Mouse (Mus musculus) MEL (cell line): Measurements from ENCODE around the gene Depp1. TPM values are rescaled to one million over a fixed set of nuclear protein-coding genes. Genes with fewer than 3 reads are reported as not detected.

Experiments
- DNase-seq: peaks from one replicate; pipeline ENCODE4 v3.0.0; 2011; ENCODE audit warnings: low read depth, low spot score
- H3K27ac ChIP-seq: 2 replicates; pipeline ENCODE4 v1.5.1; 2012; ENCODE audit warnings: low read depth, mild to moderate bottlenecking, control low read depth, low read length, moderate library complexity; ENCODE audit not compliant: control insufficient read depth
- H3K27me3 ChIP-seq, 2 experiments: fragments of 150-350 bp in 1 of 2; sonication (generic) in 1 of 2; 2 replicates each; pipeline ENCODE4 v1.6.1; 2012; ENCODE audit warnings: low read length in 2 of 2, mild to moderate bottlenecking in 2 of 2, improper control_type of control experiment in 1 of 2, moderate library complexity in 1 of 2; ENCODE audit not compliant: insufficient read depth in 2 of 2, control insufficient read depth in 1 of 2
- H3K36me3 ChIP-seq, 2 experiments: 2 replicates each; pipeline ENCODE4 v1.6.1; 2012 to 2014; ENCODE audit warnings: low read length in 2 of 2, improper control_type of control experiment in 1 of 2, inconsistent platforms in 1 of 2, mild to moderate bottlenecking in 1 of 2; ENCODE audit not compliant: insufficient read depth in 2 of 2, control insufficient read depth in 1 of 2
- H3K4me1 ChIP-seq, 2 experiments: fragments of 150-350 bp in 1 of 2; sonication (generic) in 1 of 2; 2 replicates each; pipeline ENCODE4 v1.6.1; 2012; ENCODE audit warnings: low read length in 2 of 2, improper control_type of control experiment in 1 of 2, mild to moderate bottlenecking in 1 of 2; ENCODE audit not compliant: insufficient read depth in 2 of 2, control insufficient read depth in 1 of 2
- H3K4me3 ChIP-seq, 2 experiments: fragments of 150-350 bp in 1 of 2; sonication (generic) in 1 of 2; 2 replicates each; pipeline ENCODE4 v1.5.1; 2012; ENCODE audit warnings: low read depth in 2 of 2, low read length in 2 of 2, mild to moderate bottlenecking in 2 of 2, moderate library complexity in 2 of 2, control low read depth in 1 of 2, improper control_type of control experiment in 1 of 2; ENCODE audit not compliant: control insufficient read depth in 1 of 2, insufficient read depth in 1 of 2
- H3K79me2 ChIP-seq: 2 replicates; pipeline ENCODE4 v1.6.1; 2012; ENCODE audit warnings: mild to moderate bottlenecking, low read length, moderate library complexity; ENCODE audit not compliant: control insufficient read depth, poor library complexity, insufficient read depth
- H3K9ac ChIP-seq: 2 replicates; pipeline ENCODE4 v1.6.1; 2012; ENCODE audit warnings: low read depth, mild to moderate bottlenecking, control low read depth, low read length, moderate library complexity; ENCODE audit not compliant: control insufficient read depth, poor library complexity, severe bottlenecking
- H3K9me3 ChIP-seq: fragments of 150-350 bp; sonication (generic); replicated peaks from 2 replicates; pipeline ENCODE4 v1.6.1; 2012; ENCODE audit warnings: mild to moderate bottlenecking, low read length, improper control_type of control experiment, moderate library complexity; ENCODE audit not compliant: insufficient read depth
- BHLHE40 ChIP-seq: IDR thresholded peaks from 2 replicates; pipeline ENCODE4 v1.6.1; 2012; ENCODE audit warnings: low read depth, mild to moderate bottlenecking, inconsistent platforms, low read length, improper control_type of control experiment, borderline replicate concordance
- GABPA ChIP-seq: IDR thresholded peaks from 2 replicates; pipeline ENCODE4 v1.6.1; 2012; ENCODE audit warnings: low read depth, mild to moderate bottlenecking, inconsistent platforms, low read length, improper control_type of control experiment, moderate library complexity
- HCFC1 ChIP-seq: IDR thresholded peaks from 2 replicates; pipeline ENCODE4 v1.6.1; 2012; ENCODE audit warnings: low read depth, mild to moderate bottlenecking, inconsistent platforms, low read length, improper control_type of control experiment, moderate library complexity
- JUND ChIP-seq: IDR thresholded peaks from 2 replicates; pipeline ENCODE4 v1.6.1; 2011; ENCODE audit warnings: low read depth, mild to moderate bottlenecking, improper control_type of control experiment, low read length
- KAT2A ChIP-seq: conservative IDR thresholded peaks from 2 replicates; pipeline ENCODE4 v1.6.1; 2012; ENCODE audit warnings: low read depth, low read length, improper control_type of control experiment, inconsistent platforms
- MAX ChIP-seq: IDR thresholded peaks from 2 replicates; pipeline ENCODE4 v1.6.1; 2011; ENCODE audit warnings: low read length, improper control_type of control experiment
- MEF2A ChIP-seq: IDR thresholded peaks from 2 replicates; pipeline ENCODE4 v1.6.1; 2014; ENCODE audit warnings: low read depth, mild to moderate bottlenecking, inconsistent platforms, low read length, improper control_type of control experiment; ENCODE audit not compliant: poor library complexity, insufficient replicate concordance, severe bottlenecking; ENCODE audit errors: extremely low read depth
- MXI1 ChIP-seq: IDR thresholded peaks from 2 replicates; pipeline ENCODE4 v1.6.1; 2011; ENCODE audit warnings: mild to moderate bottlenecking, low read depth, low read length, improper control_type of control experiment
- NRF1 ChIP-seq: IDR thresholded peaks from 2 replicates; pipeline ENCODE4 v1.6.1; 2014; ENCODE audit warnings: low read depth, mild to moderate bottlenecking, inconsistent platforms, low read length, improper control_type of control experiment, moderate library complexity; ENCODE audit not compliant: poor library complexity, insufficient read depth, severe bottlenecking
- POLR2AphosphoS5 ChIP-seq: IDR thresholded peaks from 2 replicates; pipeline ENCODE4 v1.6.1; 2012; ENCODE audit warnings: low read depth, borderline replicate concordance, mild to moderate bottlenecking, inconsistent platforms, low read length, moderate library complexity, mixed read lengths
- RCOR1 ChIP-seq: IDR thresholded peaks from 2 replicates; pipeline ENCODE4 v1.6.1; 2012; ENCODE audit warnings: low read depth, mild to moderate bottlenecking, inconsistent platforms, low read length, improper control_type of control experiment
- SIN3A ChIP-seq: IDR thresholded peaks from 2 replicates; pipeline ENCODE4 v1.6.1; 2012; ENCODE audit warnings: low read length, improper control_type of control experiment, inconsistent platforms
- SMC3 ChIP-seq: IDR thresholded peaks from 2 replicates; pipeline ENCODE4 v1.6.1; 2011; ENCODE audit warnings: low read depth, low read length, improper control_type of control experiment
- TCF12 ChIP-seq: IDR thresholded peaks from 2 replicates; pipeline ENCODE4 v1.6.1; 2014; ENCODE audit warnings: low read depth, mild to moderate bottlenecking, inconsistent platforms, low read length, improper control_type of control experiment, moderate library complexity
- ZMIZ1 ChIP-seq: IDR thresholded peaks from 2 replicates; pipeline ENCODE4 v1.6.1; 2012; ENCODE audit warnings: low read depth, mild to moderate bottlenecking, inconsistent platforms, low read length, improper control_type of control experiment, moderate library complexity
- polyA plus RNA-seq, 2 experiments: library from polyadenylated mRNA; stranded (reverse) in 1 of 2; unstranded in 1 of 2; fragments of >175 nt in 1 of 2; fragments of >200 nt in 1 of 2; gene quantifications; 2 replicates each; pipeline versions ENCODE4 v1.2.1 to v1.2.4; 2012; ENCODE audit warnings: low replicate concordance in 2 of 2, low read depth in 1 of 2; ENCODE audit not compliant: insufficient read length in 2 of 2, insufficient read depth in 1 of 2, missing spikeins in 1 of 2
- total RNA-seq: library from RNA; depleted of rRNA; stranded (reverse); fragments of 300-350 nt; gene quantifications from 2 replicates; pipeline ENCODE4 v1.2.3, GENCODE M21; 2012

The Depp1 gene
- total and polyA plus RNA-seq, 3 experiments = not detected

DNA sequence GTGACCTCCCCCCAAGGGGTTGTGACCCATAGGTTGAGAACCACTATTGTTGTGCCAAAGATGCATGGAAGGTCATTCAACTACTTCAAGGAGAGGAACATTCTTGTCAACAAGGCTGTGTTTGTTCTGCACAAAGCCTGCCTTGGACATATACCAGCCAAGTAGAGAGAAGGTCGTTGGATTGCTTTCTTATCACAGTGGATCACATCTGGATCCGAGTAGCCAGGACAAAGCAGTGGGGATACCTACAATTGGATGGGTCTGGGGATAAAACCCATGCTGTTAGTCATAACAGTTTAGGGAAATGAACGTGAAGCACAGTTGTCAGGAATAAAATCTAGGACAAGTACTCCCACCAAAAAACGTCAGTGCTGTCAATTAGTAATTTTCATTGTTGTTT lies 6.5 kb upstream of the Depp1 start:
- Histone ChIP-seq H3K9ac (no peak overlapping the region), H3K9me3 (no peaks in the 10 kb centered on the region), H3K36me3 (no peaks in the 10 kb centered on the region), H3K27me3 (no peaks in the 10 kb centered on the region), H3K4me1 (no peaks in the 10 kb centered on the region), H3K27ac (no peak overlapping the region)
- no peak for DNase-seq
- no peak for TF ChIP-seq NRF1
- no peak for TF ChIP-seq SIN3A
- TF ChIP-seq POLR2AphosphoS5 = no peak
- TF ChIP-seq BHLHE40 = no peak
- TF ChIP-seq KAT2A = no peak
- no peak for TF ChIP-seq MEF2A
- TF ChIP-seq, all 39 proteins: peak for 0
- no peak overlapping the region for H3K4me3 ChIP-seq
- no peaks in the 10 kb centered on the region for H3K79me2 ChIP-seq

DNA sequence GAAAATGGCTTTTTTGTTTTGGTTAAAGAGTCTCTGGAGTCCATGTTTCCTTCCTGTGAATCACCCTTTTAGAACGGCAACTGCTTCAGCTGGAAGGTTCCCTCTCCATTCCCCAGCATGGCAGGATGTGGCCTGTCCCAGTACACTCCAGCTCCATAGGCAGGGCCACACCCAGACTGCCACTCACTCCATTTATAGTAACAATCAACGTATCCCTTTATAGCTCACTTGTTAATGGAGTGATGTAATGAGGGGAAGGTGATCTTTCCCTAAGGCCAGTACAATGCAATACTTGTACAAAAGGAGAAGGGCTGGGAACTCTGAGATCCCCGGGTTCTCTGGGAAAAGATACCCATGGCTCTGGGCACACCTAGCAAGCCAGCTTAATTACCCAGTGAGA lies 6.1 kb upstream of the Depp1 start:
- no peaks in the 10 kb centered on the region for H3K4me1 ChIP-seq
- no peaks in the 10 kb centered on the region for H3K9me3 ChIP-seq
- no peak overlapping the region for H3K4me3 ChIP-seq
- no peaks in the 10 kb centered on the region for H3K79me2 ChIP-seq
- no peak overlapping the region for H3K27ac ChIP-seq
- no peaks in the 10 kb centered on the region for H3K36me3 ChIP-seq
- no peaks in the 10 kb centered on the region for H3K27me3 ChIP-seq
- TF ChIP-seq SMC3 = no peak
- no peak for TF ChIP-seq HCFC1
- TF ChIP-seq MAX = no peak
- no peak for DNase-seq
- no peak overlapping the region for H3K9ac ChIP-seq

DNA sequence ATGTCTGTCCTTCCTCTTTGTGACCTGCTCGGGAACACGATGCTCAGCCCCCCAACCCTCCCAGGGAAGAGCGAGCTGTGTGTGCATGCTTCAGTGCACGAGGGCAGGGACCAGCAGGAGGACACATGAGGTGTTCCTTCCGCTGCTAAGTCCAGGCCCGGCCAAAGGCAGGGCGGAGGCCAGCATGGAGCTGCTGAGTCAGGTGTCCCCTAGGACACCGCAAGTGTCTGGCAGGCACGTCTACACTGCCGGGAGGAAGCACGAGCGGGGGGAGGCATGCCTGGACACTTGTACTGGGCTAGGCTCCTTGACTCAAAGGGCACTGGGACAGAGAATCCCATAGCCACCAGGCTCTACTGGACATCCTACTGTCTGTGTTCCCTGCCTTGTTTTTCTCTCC lies 2.6 kb upstream of the Depp1 start:
- Histone ChIP-seq H3K9me3 (no peaks in the 10 kb centered on the region), H3K27me3 (no peaks in the 10 kb centered on the region), H3K4me3 (no peak overlapping the region), H3K9ac (no peak overlapping the region), H3K79me2 (no peaks in the 10 kb centered on the region), H3K4me1 (no peaks in the 10 kb centered on the region), H3K27ac (no peak overlapping the region), H3K36me3 (no peaks in the 10 kb centered on the region)
- no peak for TF ChIP-seq GABPA
- TF ChIP-seq MXI1 = no peak
- no peak for TF ChIP-seq JUND
- no peak for TF ChIP-seq SIN3A
- TF ChIP-seq RCOR1 = no peak
- TF ChIP-seq ZMIZ1 = no peak
- no peak for TF ChIP-seq SMC3
- no peak for TF ChIP-seq TCF12
- no peak for DNase-seq
